Mouse (Mus musculus) adrenal gland, adult 18-20 months (tissue): Measurements from ENCODE around the gene Thap11. TPM values are rescaled to one million over a fixed set of nuclear protein-coding genes. Genes with fewer than 3 reads are reported as not detected.

Experiments used
- DNase-seq, 2 experiments: peaks; one replicate each; pipeline ENCODE4 v3.0.0; 2021 to 2022; ENCODE audit warnings: low spot score in 2 of 2
- total RNA-seq, 2 experiments: library from RNA; stranded (reverse); gene quantifications; 1 replicate in 1 of 2; 2 replicates in 1 of 2; pipeline ENCODE4 v1.2.3; 2021

The Thap11 gene
- total RNA-seq, 2 experiments from 2014 or later = 35.7 to 38.6 TPM

- peak; percentile 83 to 87 for DNase-seq
Observed at GRCm38 (mm10) chr8:105851651-105852143, 3.2 kb upstream of the Thap11 start.

GRCm38 (mm10) chr8:105852146-105852729 is 2.7 kb upstream of the Thap11 start:
- DNase-seq = no peak

- no peak for DNase-seq
Observed at GRCm38 (mm10) chr8:105853178-105853577, 1.8 kb upstream of the Thap11 start, which contains the start of gene Cenpt. TSS of gene Cenpt (minus strand) at chr8:105853278.

- no peak for DNase-seq
Observed at GRCm38 (mm10) chr8:105854303-105854702, 629 bp upstream of the Thap11 start.

GRCm38 (mm10) chr8:105855248-105856167 is 576 bp downstream of the Thap11 start:
- peak; percentile 34 to 47 for DNase-seq

- no peak for DNase-seq
Observed at GRCm38 (mm10) chr8:105856168-105856835, 1.4 kb downstream of the Thap11 start.

- no peak for DNase-seq
Observed at GRCm38 (mm10) chr8:105858495-105858894, 3.6 kb downstream of the Thap11 start.

- no peak for DNase-seq
Observed at GRCm38 (mm10) chr8:105859314-105859713, 4.4 kb downstream of the Thap11 start.

GRCm38 (mm10) chr8:105860143-105860981 is 5.4 kb downstream of the Thap11 start, which contains the start of gene Nutf2:
TSS of gene Nutf2 (plus strand) at chr8:105860580.
- DNase-seq = peak; percentile 81 to 85

- DNase-seq = no peak
Observed at GRCm38 (mm10) chr8:105861951-105862350, 7.0 kb downstream of the Thap11 start.

- no peak for DNase-seq
Observed at GRCm38 (mm10) chr8:105866364-105867029, 11.6 kb downstream of the Thap11 start.

- DNase-seq = no peak
Observed at GRCm38 (mm10) chr8:105874301-105874700, 19.4 kb downstream of the Thap11 start.

- DNase-seq = peak; percentile 87 to 90
Observed at GRCm38 (mm10) chr8:105880754-105881520, 26.0 kb downstream of the Thap11 start, which contains the start of gene Edc4. TSS of gene Edc4 (plus strand) at chr8:105880881.

GRCm38 (mm10) chr8:105889756-105890465 is 35.0 kb downstream of the Thap11 start:
- no peak for DNase-seq

- DNase-seq = no peak
Observed at GRCm38 (mm10) chr8:105890870-105891269, 35.9 kb downstream of the Thap11 start.

GRCm38 (mm10) chr8:105892432-105892831 is 37.5 kb downstream of the Thap11 start:
- DNase-seq = no peak

- DNase-seq = peak; percentile 42 to 46
Observed at GRCm38 (mm10) chr8:105893339-105893738, 38.4 kb downstream of the Thap11 start, which contains the start of gene Nrn1l. TSS of gene Nrn1l (plus strand) at chr8:105893567.

GRCm38 (mm10) chr8:105897801-105898480 is 43.0 kb downstream of the Thap11 start:
- DNase-seq = no peak
